Mouse (Mus musculus) midbrain, embryonic 12.5 days (tissue): Measurements from ENCODE around the gene Adgrl2. TPM values are rescaled to one million over a fixed set of nuclear protein-coding genes. Genes with fewer than 3 reads are reported as not detected.

Source experiments
- ATAC-seq: fragments of 200-750 bp; cut with Nextera tagmentation; 2 replicates; pipeline ENCODE4 v1.8.0; 2017; ENCODE audit warnings: low read depth, moderate TSS enrichment, moderate library complexity; ENCODE audit not compliant: low FRiP score
- H3K27ac ChIP-seq: fragments of 300-500 bp; sonication (generic); replicated peaks from 2 replicates; pipeline ENCODE4 v1.5.1; 2016; ENCODE audit warnings: mild to moderate bottlenecking
- H3K27me3 ChIP-seq: fragments of 300-500 bp; sonication (generic); 2 replicates; pipeline ENCODE4 v1.6.1; 2016; ENCODE audit warnings: mild to moderate bottlenecking
- H3K36me3 ChIP-seq: fragments of 300-500 bp; sonication (generic); 2 replicates; pipeline ENCODE4 v1.6.1; 2016
- H3K4me1 ChIP-seq: fragments of 300-500 bp; sonication (generic); 2 replicates; pipeline ENCODE4 v1.6.1; 2016
- H3K4me2 ChIP-seq: fragments of 300-500 bp; sonication (generic); replicated peaks from 2 replicates; pipeline ENCODE4 v1.6.1; 2016; ENCODE audit warnings: mild to moderate bottlenecking, moderate library complexity
- H3K4me3 ChIP-seq: fragments of 300-500 bp; sonication (generic); 2 replicates; pipeline ENCODE4 v1.5.1; 2016; ENCODE audit warnings: mild to moderate bottlenecking
- H3K9ac ChIP-seq: fragments of 300-500 bp; sonication (generic); replicated peaks from 2 replicates; pipeline ENCODE4 v1.6.1; 2016; ENCODE audit warnings: mild to moderate bottlenecking, moderate library complexity
- H3K9me3 ChIP-seq: fragments of 300-500 bp; sonication (generic); 2 replicates; pipeline ENCODE4 v1.6.1; 2016; ENCODE audit warnings: mild to moderate bottlenecking
- WGBS: fragments of 180-500 bp; shearing (Covaris S2); methylation state at CpG from one replicate; pipeline ENCODE4 v1.1.7; 2016; 5-methylcytosine and 5-hydroxymethylcytosine counted together
- polyA plus RNA-seq: library from polyadenylated mRNA; unstranded; fragments of >200 nt; fragmentation: Nextera tagmentation; extraction: Ambion mirVana; gene quantifications from 2 replicates; pipeline ENCODE4 v1.2.1, GENCODE M21; 2016

Adgrl2 gene
- polyA plus RNA-seq, 1 experiment from 2014 or later: 152 TPM

DNA sequence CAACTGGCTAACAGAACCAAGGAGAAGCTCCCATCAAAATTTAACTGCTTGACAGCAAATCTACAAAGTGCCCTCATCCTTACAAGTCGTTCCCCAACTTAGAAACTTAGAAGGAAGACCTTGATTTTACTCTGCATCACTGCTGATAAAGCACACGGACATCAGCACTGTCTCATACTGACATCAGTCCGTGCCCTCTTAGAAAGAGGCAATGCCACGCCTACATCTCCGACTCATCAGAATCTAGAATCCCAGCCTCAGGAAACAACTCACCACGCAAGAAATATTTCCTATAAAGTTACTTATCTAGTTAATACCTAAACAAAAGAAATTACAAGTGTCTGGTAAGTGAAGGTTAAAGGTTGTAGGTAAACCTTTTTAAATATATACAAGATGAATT, 43.1 kb downstream of the Adgrl2 start:
- ATAC-seq: no peak
- no peak overlapping the region for H3K27ac ChIP-seq
- H3K9ac ChIP-seq: no peak overlapping the region
- no peaks in the 10 kb centered on the region for H3K27me3 ChIP-seq
- no peaks in the 10 kb centered on the region for H3K9me3 ChIP-seq
- H3K4me3 ChIP-seq: no peak overlapping the region
- WGBS: 31% methylated on average over 6 of the region's 6 CpGs
- no peak overlapping the region for H3K4me2 ChIP-seq
- peaks cover 7% of the 10 kb centered on the region for H3K36me3 ChIP-seq
- peaks cover 61% of the 10 kb centered on the region for H3K4me1 ChIP-seq

DNA sequence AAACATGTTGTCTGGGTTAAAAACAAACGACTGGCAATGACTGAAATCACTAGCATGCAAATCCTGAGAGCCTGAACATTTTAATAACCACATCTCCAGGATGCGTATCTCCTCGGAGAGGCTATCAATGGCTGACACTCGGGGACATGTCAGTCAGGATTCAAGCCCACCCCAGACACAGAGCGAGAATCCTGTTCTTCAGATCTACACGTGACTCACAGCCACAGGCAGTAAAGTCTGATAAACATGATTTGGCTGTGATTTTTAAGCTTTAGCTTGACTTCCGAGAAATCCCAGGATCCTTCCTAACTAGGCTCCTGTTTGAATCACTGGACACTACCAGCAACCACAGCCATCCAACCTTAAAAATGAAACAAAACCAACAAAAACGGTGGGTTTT, 44.8 kb downstream of the Adgrl2 start:
- no peaks in the 10 kb centered on the region for H3K27me3 ChIP-seq
- H3K36me3 ChIP-seq: no peaks in the 10 kb centered on the region
- H3K9ac ChIP-seq: no peak overlapping the region
- peaks cover 64% of the 10 kb centered on the region for H3K4me1 ChIP-seq
- 12% methylated on average over 8 of the region's 8 CpGs for WGBS
- 0 out of 2 replicates have a peak overlapping the region, but pooled peaks have one; percentile 3 for H3K4me3 ChIP-seq
- H3K9me3 ChIP-seq: no peaks in the 10 kb centered on the region
- peak overlapping the region; percentile 58; the same call in 1 of the 2 replicates for H3K27ac ChIP-seq
- H3K4me2 ChIP-seq: peak overlapping the region; percentile 31
- peak; percentile 48 for ATAC-seq

GRCm38 (mm10) chr3:148939457-148939856, 50.9 kb downstream of the Adgrl2 start:
- no peaks in the 10 kb centered on the region for H3K36me3 ChIP-seq
- ATAC-seq: no peak
- H3K4me2 ChIP-seq: no peak overlapping the region
- WGBS: 40% methylated on average over 7 of the region's 7 CpGs
- H3K4me3 ChIP-seq: no peak overlapping the region
- peaks cover 33% of the 10 kb centered on the region for H3K4me1 ChIP-seq
- no peak overlapping the region for H3K27ac ChIP-seq
- H3K9me3 ChIP-seq: no peaks in the 10 kb centered on the region
- H3K9ac ChIP-seq: no peak overlapping the region
- H3K27me3 ChIP-seq: no peaks in the 10 kb centered on the region

GRCm38 (mm10) chr3:148935056-148935455, 55.3 kb downstream of the Adgrl2 start:
- WGBS: 90% methylated on average over 9 of the region's 9 CpGs
- Histone ChIP-seq H3K4me1 (peaks cover 8% of the 10 kb centered on the region), H3K4me3 (no peak overlapping the region), H3K9me3 (no peaks in the 10 kb centered on the region), H3K36me3 (no peaks in the 10 kb centered on the region), H3K4me2 (no peak overlapping the region), H3K27me3 (no peaks in the 10 kb centered on the region), H3K9ac (no peak overlapping the region), H3K27ac (no peak overlapping the region)
- ATAC-seq: no peak

DNA sequence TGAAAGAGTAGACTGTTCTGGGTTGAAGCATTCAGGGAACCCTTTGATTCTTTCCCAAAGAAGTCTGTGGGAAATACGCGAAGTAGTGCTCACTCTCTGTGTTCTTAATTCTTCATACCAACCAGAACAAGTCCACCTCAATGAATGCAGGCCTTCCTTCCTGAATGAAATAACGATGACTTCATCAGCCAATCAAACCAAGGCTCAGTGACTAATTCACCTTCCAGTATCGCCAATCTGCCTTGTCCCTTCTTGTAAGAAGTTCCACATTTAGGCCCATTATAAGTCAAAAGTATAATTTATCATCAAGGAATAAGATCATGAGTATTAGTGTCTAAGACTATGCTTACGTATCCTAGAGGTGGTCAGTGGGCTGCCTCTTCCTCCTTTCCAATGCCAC, 56.1 kb downstream of the Adgrl2 start:
- H3K4me3 ChIP-seq: no peak overlapping the region
- H3K4me1 ChIP-seq: peaks cover 2% of the 10 kb centered on the region
- no peak for ATAC-seq
- H3K9ac ChIP-seq: no peak overlapping the region
- H3K36me3 ChIP-seq: no peaks in the 10 kb centered on the region
- WGBS: 86% methylated on average over 5 of the region's 5 CpGs
- H3K4me2 ChIP-seq: no peak overlapping the region
- H3K9me3 ChIP-seq: no peaks in the 10 kb centered on the region
- no peaks in the 10 kb centered on the region for H3K27me3 ChIP-seq
- no peak overlapping the region for H3K27ac ChIP-seq

DNA sequence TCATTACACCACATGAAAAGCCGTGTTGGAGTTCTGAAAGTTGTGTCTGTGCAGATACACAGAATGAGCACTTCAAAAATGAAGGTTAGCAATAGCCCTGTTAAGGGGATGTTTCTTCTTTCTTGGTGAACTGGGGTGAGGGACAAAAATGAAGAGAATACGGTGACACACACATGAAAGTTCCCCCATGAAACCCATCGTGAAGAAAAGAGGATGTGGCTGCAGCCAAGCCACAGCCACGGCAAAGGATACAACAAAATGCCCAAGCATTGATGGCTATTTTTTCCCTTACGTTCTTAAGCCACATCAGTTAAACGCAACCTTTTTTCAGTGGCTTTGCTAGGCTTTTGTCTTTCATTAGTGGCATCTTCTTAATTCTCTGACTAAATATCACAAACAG, 57.2 kb downstream of the Adgrl2 start:
- Histone ChIP-seq H3K27ac (no peak overlapping the region), H3K4me2 (no peak overlapping the region), H3K9ac (no peak overlapping the region), H3K4me1 (no peaks in the 10 kb centered on the region), H3K27me3 (no peaks in the 10 kb centered on the region), H3K4me3 (no peak overlapping the region), H3K36me3 (no peaks in the 10 kb centered on the region), H3K9me3 (no peaks in the 10 kb centered on the region)
- no peak for ATAC-seq
- WGBS: 84% methylated on average over 6 of the region's 6 CpGs

- H3K27ac ChIP-seq: no peak overlapping the region
- 90% methylated on average over 6 of the region's 6 CpGs for WGBS
- no peak for ATAC-seq
- H3K9ac ChIP-seq: no peak overlapping the region
- H3K4me1 ChIP-seq: peaks cover 3% of the 10 kb centered on the region; the same call in 1 of the 2 replicates
- H3K4me3 ChIP-seq: no peak overlapping the region
- H3K36me3 ChIP-seq: no peaks in the 10 kb centered on the region
- no peak overlapping the region for H3K4me2 ChIP-seq
- no peaks in the 10 kb centered on the region for H3K9me3 ChIP-seq
- H3K27me3 ChIP-seq: no peaks in the 10 kb centered on the region
Observed at GRCm38 (mm10) chr3:148930913-148931312, 59.4 kb downstream of the Adgrl2 start.

- H3K27ac ChIP-seq: no peak overlapping the region
- H3K9ac ChIP-seq: no peak overlapping the region
- no peak overlapping the region for H3K4me2 ChIP-seq
- 79% methylated on average over 3 of the region's 3 CpGs for WGBS
- no peaks in the 10 kb centered on the region for H3K9me3 ChIP-seq
- peaks cover 17% of the 10 kb centered on the region for H3K4me1 ChIP-seq
- no peak for ATAC-seq
- H3K4me3 ChIP-seq: no peak overlapping the region
- no peaks in the 10 kb centered on the region for H3K36me3 ChIP-seq
- no peaks in the 10 kb centered on the region for H3K27me3 ChIP-seq
Observed at GRCm38 (mm10) chr3:148926330-148926729, 64.0 kb downstream of the Adgrl2 start.

DNA sequence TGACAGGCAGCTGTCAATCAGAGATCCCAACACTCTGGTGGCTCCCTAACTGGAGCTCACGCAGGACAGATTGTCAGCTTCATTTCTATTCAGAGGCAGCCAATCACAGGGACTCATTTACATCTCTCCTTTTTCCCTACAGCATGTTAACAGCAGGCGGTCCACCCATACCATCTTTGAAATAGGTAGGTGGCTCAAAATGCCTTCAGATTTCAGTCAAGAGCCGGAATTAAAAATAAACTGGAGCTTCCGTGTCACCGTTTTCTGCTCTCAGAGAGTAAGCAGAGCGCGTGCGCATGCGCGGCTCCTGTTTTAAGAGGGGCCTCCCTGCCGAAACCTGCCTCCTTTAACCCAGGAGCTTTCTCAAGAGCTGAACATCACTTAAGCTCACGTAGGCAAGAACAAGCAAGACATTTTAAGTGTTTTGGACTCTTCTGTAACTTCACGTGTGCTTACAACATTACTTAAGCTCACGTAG, 67.7 kb downstream of the Adgrl2 start:
- Histone ChIP-seq H3K4me1 (peaks cover 25% of the 10 kb centered on the region), H3K4me2 (peak overlapping the region; percentile 42), H3K36me3 (no peaks in the 10 kb centered on the region), H3K4me3 (peak overlapping the region; percentile 27), H3K9me3 (no peaks in the 10 kb centered on the region), H3K27me3 (no peaks in the 10 kb centered on the region), H3K27ac (no peak overlapping the region; the same call in 1 of the 2 replicates), H3K9ac (no peak overlapping the region)
- 40% methylated on average over 14 of the region's 14 CpGs for WGBS
- ATAC-seq: 0 out of 2 replicates have a peak, but pooled peaks have one; percentile 31

GRCm38 (mm10) chr3:148921966-148922587, 68.3 kb downstream of the Adgrl2 start:
- ATAC-seq: peak; percentile 5; the same call in 1 of the 2 replicates
- WGBS: 64% methylated on average over 13 of the region's 13 CpGs
- Histone ChIP-seq H3K9me3 (no peaks in the 10 kb centered on the region), H3K9ac (no peak overlapping the region), H3K4me3 (0 out of 2 replicates have a peak overlapping the region, but pooled peaks have one; percentile 27), H3K36me3 (no peaks in the 10 kb centered on the region), H3K27me3 (no peaks in the 10 kb centered on the region), H3K27ac (no peak overlapping the region; the same call in 1 of the 2 replicates), H3K4me2 (peak overlapping the region; percentile 42), H3K4me1 (peaks cover 25% of the 10 kb centered on the region)

DNA sequence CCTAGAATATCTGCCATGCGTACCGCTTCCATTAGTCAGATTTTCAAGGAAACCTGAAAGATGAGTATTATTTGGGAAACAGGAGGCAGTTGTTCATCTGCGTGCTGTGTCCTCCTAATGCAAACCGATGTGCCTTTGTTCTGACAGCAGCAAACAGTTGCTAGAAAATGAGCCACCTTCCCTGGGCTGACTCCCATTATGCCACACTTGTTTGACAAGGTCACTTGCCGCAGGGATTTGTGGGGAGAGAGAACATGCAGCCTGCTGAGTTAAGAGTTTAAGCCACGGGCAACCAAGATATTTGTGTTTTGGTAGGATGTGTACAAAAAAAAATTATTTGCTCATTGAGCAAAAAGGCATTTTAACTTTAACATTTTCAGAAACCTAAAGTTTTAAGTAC, 69.5 kb downstream of the Adgrl2 start:
- Histone ChIP-seq H3K9ac (no peak overlapping the region), H3K4me3 (no peak overlapping the region), H3K9me3 (no peaks in the 10 kb centered on the region), H3K27ac (no peak overlapping the region), H3K4me1 (peaks cover 31% of the 10 kb centered on the region), H3K4me2 (no peak overlapping the region), H3K27me3 (no peaks in the 10 kb centered on the region), H3K36me3 (no peaks in the 10 kb centered on the region)
- 53% methylated on average over 6 of the region's 6 CpGs for WGBS
- ATAC-seq: no peak

DNA sequence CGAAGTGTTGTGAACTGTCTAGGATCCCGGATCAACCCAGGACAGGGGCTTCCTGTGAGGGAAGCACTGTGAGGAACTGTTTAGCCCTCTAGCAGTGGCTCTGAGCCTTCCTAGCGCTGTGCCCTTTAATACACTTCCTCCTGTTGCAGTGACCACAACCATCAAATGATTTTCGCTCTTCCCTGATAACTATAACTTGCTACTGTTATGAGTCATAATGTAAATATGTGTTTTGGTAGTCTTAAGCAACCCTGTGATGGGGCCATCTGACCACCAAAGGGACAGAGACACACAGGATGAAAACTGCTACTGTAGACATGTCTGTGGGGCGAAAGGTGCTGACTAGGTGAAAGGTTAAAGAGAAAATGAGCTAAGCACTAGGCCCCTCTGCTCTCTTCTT, 71.9 kb downstream of the Adgrl2 start:
- no peaks in the 10 kb centered on the region for H3K9me3 ChIP-seq
- no peak for ATAC-seq
- H3K27me3 ChIP-seq: no peaks in the 10 kb centered on the region
- 92% methylated on average over 5 of the region's 5 CpGs for WGBS
- H3K9ac ChIP-seq: no peak overlapping the region
- peaks cover 41% of the 10 kb centered on the region for H3K4me1 ChIP-seq
- no peaks in the 10 kb centered on the region for H3K36me3 ChIP-seq
- no peak overlapping the region for H3K4me2 ChIP-seq
- H3K4me3 ChIP-seq: no peak overlapping the region
- H3K27ac ChIP-seq: no peak overlapping the region

DNA sequence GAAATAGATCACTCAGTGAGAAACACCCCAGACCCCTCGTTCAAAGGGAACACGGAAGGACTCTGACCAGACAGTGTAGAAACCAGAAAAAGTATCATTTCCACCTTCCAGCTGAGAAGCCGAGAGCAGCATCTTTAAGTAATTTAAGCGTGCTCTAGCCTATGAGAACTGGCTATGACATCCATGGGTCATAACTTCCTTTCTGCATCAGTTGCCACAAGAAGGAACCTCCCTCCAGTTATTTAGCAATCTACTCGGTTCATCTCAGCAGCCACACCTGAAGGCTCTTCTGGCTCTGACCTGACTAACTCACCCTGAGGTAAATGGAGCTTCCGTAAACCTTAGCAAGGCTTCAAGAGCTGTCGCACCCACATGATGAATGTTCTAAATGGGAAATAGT, 72.5 kb downstream of the Adgrl2 start:
- no peaks in the 10 kb centered on the region for H3K36me3 ChIP-seq
- no peaks in the 10 kb centered on the region for H3K27me3 ChIP-seq
- ATAC-seq: no peak
- H3K9ac ChIP-seq: no peak overlapping the region
- no peak overlapping the region for H3K27ac ChIP-seq
- H3K4me1 ChIP-seq: peaks cover 44% of the 10 kb centered on the region
- no peaks in the 10 kb centered on the region for H3K9me3 ChIP-seq
- 84% methylated on average over 7 of the region's 7 CpGs for WGBS
- H3K4me2 ChIP-seq: no peak overlapping the region
- H3K4me3 ChIP-seq: no peak overlapping the region
